In the genomic region with DNA sequence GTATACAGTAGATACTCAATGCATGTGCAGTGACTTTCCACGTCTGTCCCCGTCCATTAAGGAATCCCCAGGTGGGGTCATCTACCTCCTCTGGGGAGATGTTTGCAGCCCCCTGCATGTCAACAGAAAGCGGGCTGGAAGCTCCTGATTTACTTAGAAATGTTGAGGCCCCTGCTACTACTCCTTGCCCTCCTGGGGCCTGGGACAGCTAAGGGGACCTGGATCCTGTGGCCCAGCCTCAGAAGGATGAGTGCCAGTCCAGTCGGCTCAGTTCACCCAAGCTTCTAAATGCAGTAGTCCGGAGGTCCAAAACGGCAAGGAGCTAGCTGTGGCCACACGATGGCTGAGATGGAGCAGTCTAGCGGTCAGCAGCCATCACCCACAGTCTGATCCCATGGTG, we compare ENCODE assay signal across 14 mouse cellular contexts. TPM values are rescaled to one million over a fixed set of nuclear protein-coding genes. Genes with fewer than 3 reads are reported as not detected.
DNase-seq lines count a peak whose midpoint lies in the region; ATAC-seq and TF ChIP-seq lines count a peak whose summit lies in the region.
"Had no signal": no experiment of that assay in that cellular context is flagged by ENCODE, and none has a peak within 500 bp of the region (broad histone marks: within the 10 kb centered on the region; RNA-seq: fewer than 3 reads in every experiment).

No protein-coding gene starts in this region.

- no peak overlapping the region for H3K4me2 ChIP-seq in hindbrain, embryonic 12.5 days (replicated peaks)
- H3K4me2 ChIP-seq in hindbrain, embryonic 14.5 days (replicated peaks) = no peak overlapping the region
- no peak overlapping the region for H3K4me2 ChIP-seq in stomach, embryonic 15.5 days
- H3K4me2 ChIP-seq in stomach, postnatal 0 days (replicated peaks; ENCODE audit: low read depth) = no peak overlapping the region
- no peak overlapping the region for H3K4me2 ChIP-seq in intestine, embryonic 15.5 days (replicated peaks)
- H3K4me2 ChIP-seq: heart, embryonic 13.5 days; lung, embryonic 14.5 days; midbrain, embryonic 11.5 days had no signal

- H3K4me3 ChIP-seq in erythroblast, embryonic 14.5 days (replicated peaks) = peak overlapping the region; percentile 90
- H3K4me3 ChIP-seq in hindbrain, embryonic 12.5 days = no peak overlapping the region
- no peak overlapping the region for H3K4me3 ChIP-seq in hindbrain, embryonic 14.5 days (replicated peaks; ENCODE audit: low read length)
- H3K4me3 ChIP-seq in stomach, embryonic 15.5 days (replicated peaks) = no peak overlapping the region
- no peak overlapping the region for H3K4me3 ChIP-seq in stomach, postnatal 0 days (ENCODE audit: low read depth, low read length)
- no peak overlapping the region for H3K4me3 ChIP-seq in intestine, embryonic 15.5 days (replicated peaks)
- H3K4me3 ChIP-seq: heart, embryonic 13.5 days had no signal

- H3K36me3 ChIP-seq in erythroblast, embryonic 14.5 days (ENCODE audit: control insufficient read depth) = peaks cover 18% of the 10 kb centered on the region
- peaks cover 15% of the 10 kb centered on the region; the same call in 1 of the 2 replicates for H3K36me3 ChIP-seq in hindbrain, embryonic 12.5 days
- H3K36me3 ChIP-seq in hindbrain, embryonic 14.5 days (replicated peaks; ENCODE audit: control insufficient read depth, insufficient read depth) = no peaks in the 10 kb centered on the region
- no peaks in the 10 kb centered on the region for H3K36me3 ChIP-seq in stomach, embryonic 15.5 days
- H3K36me3 ChIP-seq in stomach, postnatal 0 days (ENCODE audit: control insufficient read depth, insufficient read depth, low read length) = no peaks in the 10 kb centered on the region
- H3K36me3 ChIP-seq in intestine, embryonic 15.5 days = no peaks in the 10 kb centered on the region
- H3K36me3 ChIP-seq: heart, embryonic 13.5 days had no signal

- ATAC-seq in erythroblast, adult 5-6 weeks (replicated peaks; ENCODE audit: low FRiP score, poor library complexity, severe bottlenecking) = no peak
- ATAC-seq in hindbrain, embryonic 12.5 days (ENCODE audit: low FRiP score) = no peak
- no peak for ATAC-seq in hindbrain, embryonic 14.5 days (ENCODE audit: low FRiP score)
- ATAC-seq in stomach, embryonic 15.5 days (ENCODE audit: insufficient read depth, low FRiP score, low read depth) = no peak
- ATAC-seq in stomach, postnatal 0 days (ENCODE audit: low FRiP score, low TSS enrichment) = no peak
- no peak for ATAC-seq in intestine, embryonic 15.5 days
- ATAC-seq: CD4-positive, CD25-positive, alpha-beta regulatory T cell, adult 4 months; intestine, embryonic 16.5 days had no signal

- DNase-seq in hindbrain, embryonic 14.5 days (ENCODE audit: low spot score) = no peak
- no peak for DNase-seq in stomach, postnatal 0 days (ENCODE audit: low spot score)
- DNase-seq in thymus, postnatal 10 days (ENCODE audit: low spot score in 2 of 2) = no peak

- H3K27ac ChIP-seq in hindbrain, embryonic 12.5 days = peak overlapping the region; percentile 13; the same call in 1 of the 2 replicates
- no peak overlapping the region for H3K27ac ChIP-seq in hindbrain, embryonic 14.5 days
- 0 out of 2 replicates have a peak overlapping the region, but pooled peaks have one; percentile 31 for H3K27ac ChIP-seq in stomach, embryonic 15.5 days
- no peak overlapping the region for H3K27ac ChIP-seq in stomach, postnatal 0 days (replicated peaks)
- no peak overlapping the region for H3K27ac ChIP-seq in intestine, embryonic 15.5 days

- no peaks in the 10 kb centered on the region for H3K9me3 ChIP-seq in erythroblast, embryonic 14.5 days (ENCODE audit: control insufficient read depth, low read length)
- H3K9me3 ChIP-seq in hindbrain, embryonic 12.5 days (replicated peaks) = no peaks in the 10 kb centered on the region
- H3K9me3 ChIP-seq in hindbrain, embryonic 14.5 days (ENCODE audit: control insufficient read depth, low read length) = no peaks in the 10 kb centered on the region
- no peaks in the 10 kb centered on the region for H3K9me3 ChIP-seq in stomach, embryonic 15.5 days
- H3K9me3 ChIP-seq in stomach, postnatal 0 days (ENCODE audit: control insufficient read depth, low read length) = no peaks in the 10 kb centered on the region
- no peaks in the 10 kb centered on the region for H3K9me3 ChIP-seq in intestine, embryonic 15.5 days
- H3K9me3 ChIP-seq: heart, embryonic 13.5 days had no signal

- H3K4me1 ChIP-seq in erythroblast, embryonic 14.5 days (ENCODE audit: control insufficient read depth) = peaks cover 77% of the 10 kb centered on the region
- peaks cover 9% of the 10 kb centered on the region; the same call in 1 of the 2 replicates for H3K4me1 ChIP-seq in hindbrain, embryonic 12.5 days
- H3K4me1 ChIP-seq in hindbrain, embryonic 14.5 days (replicated peaks; ENCODE audit: control insufficient read depth, insufficient read depth, low read length) = peaks cover 3% of the 10 kb centered on the region; the same call in 1 of the 2 replicates
- peaks cover 14% of the 10 kb centered on the region for H3K4me1 ChIP-seq in stomach, embryonic 15.5 days
- no peaks in the 10 kb centered on the region for H3K4me1 ChIP-seq in stomach, postnatal 0 days (replicated peaks; ENCODE audit: control insufficient read depth, insufficient read depth)
- peaks cover 16% of the 10 kb centered on the region for H3K4me1 ChIP-seq in intestine, embryonic 15.5 days (replicated peaks)

- 83% methylated on average over 8 of the region's 8 CpGs for WGBS in hindbrain, embryonic 12.5 days
- 91% methylated on average over 8 of the region's 8 CpGs for WGBS in hindbrain, embryonic 14.5 days
- 85% methylated on average over 8 of the region's 8 CpGs for WGBS in stomach, embryonic 15.5 days
- 87% methylated on average over 8 of the region's 8 CpGs for WGBS in stomach, postnatal 0 days
- 88% methylated on average over 8 of the region's 8 CpGs for WGBS in intestine, embryonic 15.5 days

- H3K27me3 ChIP-seq in erythroblast, embryonic 14.5 days (ENCODE audit: control insufficient read depth) = peaks cover 21% of the 10 kb centered on the region
- H3K27me3 ChIP-seq in hindbrain, embryonic 12.5 days = peaks cover 10% of the 10 kb centered on the region
- H3K27me3 ChIP-seq in hindbrain, embryonic 14.5 days (ENCODE audit: control insufficient read depth, insufficient read depth, low read length) = no peaks in the 10 kb centered on the region
- no peaks in the 10 kb centered on the region for H3K27me3 ChIP-seq in stomach, embryonic 15.5 days (replicated peaks)
- no peaks in the 10 kb centered on the region for H3K27me3 ChIP-seq in stomach, postnatal 0 days (ENCODE audit: control insufficient read depth, insufficient read depth, low read length)
- no peaks in the 10 kb centered on the region for H3K27me3 ChIP-seq in intestine, embryonic 15.5 days (replicated peaks)

- TF ChIP-seq CTCF in stomach, postnatal 0 days (IDR thresholded peaks at IDR 0.05; ENCODE audit: low read depth) = no peak

- no peak for TF ChIP-seq EP300 in stomach, postnatal 0 days (optimal IDR thresholded peaks at IDR 0.05)

- no peak overlapping the region for H3K9ac ChIP-seq in hindbrain, embryonic 12.5 days
- H3K9ac ChIP-seq in hindbrain, embryonic 14.5 days = no peak overlapping the region
- no peak overlapping the region for H3K9ac ChIP-seq in stomach, embryonic 15.5 days
- H3K9ac ChIP-seq in stomach, postnatal 0 days (ENCODE audit: low read length) = no peak overlapping the region
- H3K9ac ChIP-seq in intestine, embryonic 15.5 days = no peak overlapping the region
- H3K9ac ChIP-seq: heart, embryonic 13.5 days; lung, embryonic 14.5 days had no signal

RNA-seq across cellular contexts. Expression of a gene that starts 4.4 kb away (rescaled TPM):
- 28.7 and 50.4 TPM in 2 replicates for polyA plus RNA-seq in erythroblast, embryonic 14.5 days (2012)
- 15.0 and 25.7 TPM in 2 replicates for total RNA-seq in erythroblast, adult 5-6 weeks (2015; ENCODE audit: low replicate concordance)
- 18.1 and 30.8 TPM in 2 replicates for total RNA-seq in erythroblast, adult 5-6 weeks (2017; ENCODE audit: low replicate concordance)
- polyA plus RNA-seq in hindbrain, embryonic 12.5 days (2016; fragmentation: Nextera tagmentation; extraction: Ambion mirVana) = 9.8 and 11.1 TPM in 2 replicates
- 7.2 and 8.7 TPM in 2 replicates for polyA plus RNA-seq in hindbrain, embryonic 14.5 days (2014; fragmentation: Nextera tagmentation; extraction: Ambion mirVana)
- polyA plus RNA-seq in stomach, embryonic 15.5 days (2015; fragmentation: Nextera tagmentation; extraction: Ambion mirVana) = 6.5 and 7.0 TPM in 2 replicates
- polyA plus RNA-seq in stomach, postnatal 0 days (2015; fragmentation: Nextera tagmentation; extraction: Ambion mirVana) = 6.6 and 6.8 TPM in 2 replicates
- 7.5 TPM in 2 replicates for polyA plus RNA-seq in intestine, embryonic 15.5 days (2015; fragmentation: Nextera tagmentation; extraction: Ambion mirVana)

RNA-seq across cellular contexts. Expression of a gene that starts 19.1 kb away (rescaled TPM):
- 0.16 and 0.21 TPM in 2 replicates for polyA plus RNA-seq in erythroblast, embryonic 14.5 days (2012)
- not detected in 2 replicates for total RNA-seq in erythroblast, adult 5-6 weeks (2015; ENCODE audit: low replicate concordance)
- not detected in 2 replicates for total RNA-seq in erythroblast, adult 5-6 weeks (2017; ENCODE audit: low replicate concordance)
- polyA plus RNA-seq in hindbrain, embryonic 12.5 days (2016; fragmentation: Nextera tagmentation; extraction: Ambion mirVana) = 22.1 and 23.8 TPM in 2 replicates
- polyA plus RNA-seq in hindbrain, embryonic 14.5 days (2014; fragmentation: Nextera tagmentation; extraction: Ambion mirVana) = 10.0 and 14.3 TPM in 2 replicates
- polyA plus RNA-seq in stomach, embryonic 15.5 days (2015; fragmentation: Nextera tagmentation; extraction: Ambion mirVana) = 1.5 and 2.1 TPM in 2 replicates
- 0.64 and 0.72 TPM in 2 replicates for polyA plus RNA-seq in stomach, postnatal 0 days (2015; fragmentation: Nextera tagmentation; extraction: Ambion mirVana)
- 2.0 TPM in 2 replicates for polyA plus RNA-seq in intestine, embryonic 15.5 days (2015; fragmentation: Nextera tagmentation; extraction: Ambion mirVana)
- polyA plus RNA-seq: CD4-positive, CD25-positive, alpha-beta regulatory T cell, adult 4 months had no signal

RNA-seq across cellular contexts. Expression of a gene that starts 29.8 kb away (rescaled TPM):
- 37.3 and 38.8 TPM in 2 replicates for polyA plus RNA-seq in erythroblast, embryonic 14.5 days (2012)
- 12.3 and 14.2 TPM in 2 replicates for total RNA-seq in erythroblast, adult 5-6 weeks (2015; ENCODE audit: low replicate concordance)
- 11.7 and 13.4 TPM in 2 replicates for total RNA-seq in erythroblast, adult 5-6 weeks (2017; ENCODE audit: low replicate concordance)
- polyA plus RNA-seq in hindbrain, embryonic 12.5 days (2016; fragmentation: Nextera tagmentation; extraction: Ambion mirVana) = 131 and 139 TPM in 2 replicates
- 155 and 158 TPM in 2 replicates for polyA plus RNA-seq in hindbrain, embryonic 14.5 days (2014; fragmentation: Nextera tagmentation; extraction: Ambion mirVana)
- 90.9 and 91.3 TPM in 2 replicates for polyA plus RNA-seq in stomach, embryonic 15.5 days (2015; fragmentation: Nextera tagmentation; extraction: Ambion mirVana)
- polyA plus RNA-seq in stomach, postnatal 0 days (2015; fragmentation: Nextera tagmentation; extraction: Ambion mirVana) = 73.2 and 74.1 TPM in 2 replicates
- 89.4 and 90.7 TPM in 2 replicates for polyA plus RNA-seq in intestine, embryonic 15.5 days (2015; fragmentation: Nextera tagmentation; extraction: Ambion mirVana)

RNA-seq across cellular contexts. Expression of a gene that starts 35.7 kb away (rescaled TPM):
- 0.03 TPM in 1 of 2 replicates, not detected in the other for polyA plus RNA-seq in erythroblast, embryonic 14.5 days (2012)
- total RNA-seq in erythroblast, adult 5-6 weeks (2015; ENCODE audit: low replicate concordance) = not detected in 2 replicates
- 0.14 and 0.51 TPM in 2 replicates for total RNA-seq in erythroblast, adult 5-6 weeks (2017; ENCODE audit: low replicate concordance)
- polyA plus RNA-seq in hindbrain, embryonic 12.5 days (2016; fragmentation: Nextera tagmentation; extraction: Ambion mirVana) = not detected in 2 replicates
- 0.09 TPM in 1 of 2 replicates, not detected in the other for polyA plus RNA-seq in hindbrain, embryonic 14.5 days (2014; fragmentation: Nextera tagmentation; extraction: Ambion mirVana)
- polyA plus RNA-seq in stomach, embryonic 15.5 days (2015; fragmentation: Nextera tagmentation; extraction: Ambion mirVana) = 0.26 and 0.43 TPM in 2 replicates
- polyA plus RNA-seq in stomach, postnatal 0 days (2015; fragmentation: Nextera tagmentation; extraction: Ambion mirVana) = 0.19 and 0.29 TPM in 2 replicates
- polyA plus RNA-seq in intestine, embryonic 15.5 days (2015; fragmentation: Nextera tagmentation; extraction: Ambion mirVana) = 0.29 and 0.40 TPM in 2 replicates
- polyA plus RNA-seq: heart, embryonic 13.5 days; neural tube, embryonic 14.5 days had no signal

RNA-seq across cellular contexts. Expression of a gene that starts 39.1 kb away (rescaled TPM):
- polyA plus RNA-seq in erythroblast, embryonic 14.5 days (2012) = 3.7 and 4.8 TPM in 2 replicates
- total RNA-seq in erythroblast, adult 5-6 weeks (2015; ENCODE audit: low replicate concordance) = 21.7 and 29.2 TPM in 2 replicates
- 3.9 and 5.4 TPM in 2 replicates for total RNA-seq in erythroblast, adult 5-6 weeks (2017; ENCODE audit: low replicate concordance)
- 16.0 and 17.7 TPM in 2 replicates for polyA plus RNA-seq in hindbrain, embryonic 12.5 days (2016; fragmentation: Nextera tagmentation; extraction: Ambion mirVana)
- 23.3 and 26.6 TPM in 2 replicates for polyA plus RNA-seq in hindbrain, embryonic 14.5 days (2014; fragmentation: Nextera tagmentation; extraction: Ambion mirVana)
- 13.3 and 16.5 TPM in 2 replicates for polyA plus RNA-seq in stomach, embryonic 15.5 days (2015; fragmentation: Nextera tagmentation; extraction: Ambion mirVana)
- 5.6 and 5.7 TPM in 2 replicates for polyA plus RNA-seq in stomach, postnatal 0 days (2015; fragmentation: Nextera tagmentation; extraction: Ambion mirVana)
- polyA plus RNA-seq in intestine, embryonic 15.5 days (2015; fragmentation: Nextera tagmentation; extraction: Ambion mirVana) = 13.2 and 16.8 TPM in 2 replicates

Comparison
In these comparisons a context has a peak if more than half of its experiments do, and no peak if none do; other contexts are left out.
1. H3K27ac ChIP-seq: peak in hindbrain, embryonic 12.5 days (single experiment) and stomach, embryonic 15.5 days (single experiment); none in hindbrain, embryonic 14.5 days (single experiment), stomach, postnatal 0 days (single experiment) and intestine, embryonic 15.5 days (single experiment).